In the genomic region with DNA sequence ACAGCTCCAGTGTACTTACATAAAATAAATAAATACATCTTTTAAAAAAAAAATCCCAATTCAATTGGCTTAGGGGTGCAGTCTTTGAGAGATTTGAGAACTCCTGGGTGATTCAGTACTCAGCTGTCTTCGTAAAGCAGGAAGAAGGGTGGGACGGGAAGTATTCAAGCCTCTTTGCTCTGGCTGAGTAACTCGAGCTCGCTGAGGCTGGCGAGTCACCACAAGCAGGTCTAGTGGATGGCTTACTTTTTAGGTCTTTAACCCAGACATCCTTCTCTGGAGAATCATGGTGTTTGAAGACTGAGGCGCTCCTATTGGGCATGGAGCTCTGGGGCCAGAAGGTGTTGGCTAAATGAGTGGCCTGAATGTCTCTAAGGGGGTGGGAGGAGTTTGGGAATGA, we compare ENCODE assay signal across 28 mouse cellular contexts. TPM values are rescaled to one million over a fixed set of nuclear protein-coding genes. Genes with fewer than 3 reads are reported as not detected.
DNase-seq lines count a peak whose midpoint lies in the region; ATAC-seq and TF ChIP-seq lines count a peak whose summit lies in the region.
"Had no signal": no experiment of that assay in that cellular context is flagged by ENCODE, and none has a peak within 500 bp of the region (broad histone marks: within the 10 kb centered on the region; RNA-seq: fewer than 3 reads in every experiment).

No protein-coding gene starts in this region.

- intact Hi-C loops in gastrocnemius, adult 2 months (cut with DNase I), result no loop called here
- intact Hi-C loops in gastrocnemius, postnatal 14 days (cut with DNase I; ENCODE audit: low total_unique reads), result no loop called here
- intact Hi-C loops in left cerebral cortex, adult 2 months (cut with DNase I), result loop anchor here (2.0 kb wide), 1 partner anchor 40 kb away; no protein-coding TSS in a partner anchor
- intact Hi-C loops in left cerebral cortex, postnatal 10 days (cut with DNase I), result no loop called here

- no peak for TF ChIP-seq CTCF in gastrocnemius, adult 2 months (IDR thresholded peaks at IDR 0.05)
- TF ChIP-seq CTCF in left cerebral cortex, adult 2 months (IDR thresholded peaks at IDR 0.05), result no peak
- no peak for TF ChIP-seq CTCF in cortical plate, adult 2 months (IDR thresholded peaks at IDR 0.05; ENCODE audit: extremely low read depth, insufficient read depth, low read length)

- H3K4me1 ChIP-seq in cortical plate, adult 2 months (ENCODE audit: control insufficient read depth, insufficient read depth, low read length), result peaks cover 4% of the 10 kb centered on the region
- H3K4me1 ChIP-seq in liver, embryonic 11.5 days (replicated peaks; ENCODE audit: control insufficient read depth, insufficient read depth, low read length), result no peaks in the 10 kb centered on the region
- H3K4me1 ChIP-seq: intestine, embryonic 15.5 days had no signal

- no peaks in the 10 kb centered on the region for H3K9me3 ChIP-seq in liver, embryonic 11.5 days (ENCODE audit: control insufficient read depth, low read length)
- H3K9me3 ChIP-seq: forebrain, embryonic 12.5 days; forebrain, embryonic 15.5 days; heart, embryonic 12.5 days; heart, embryonic 15.5 days; hindbrain, embryonic 10.5 days; hindbrain, embryonic 13.5 days; intestine, embryonic 15.5 days had no signal

- no peak for DNase-seq in gastrocnemius, adult 2 months
- DNase-seq in gastrocnemius, postnatal 14 days, result no peak
- DNase-seq in left cerebral cortex, adult 2 months (ENCODE audit: extremely low spot score in 1 of 2, low spot score in 2 of 2), result no peak
- no peak for DNase-seq in left cerebral cortex, postnatal 10 days (ENCODE audit: extremely low spot score in 1 of 2, low spot score in 2 of 2)
- no peak for DNase-seq in liver, embryonic 11.5 days (ENCODE audit: low spot score)
- no peak for DNase-seq in embryo, embryonic 10 days (ENCODE audit: low spot score)
- DNase-seq: adrenal gland, postnatal 10 days; adrenal gland, postnatal 36 days; cerebellum, adult 2 months; cerebellum, adult 9-11 months; cerebellum, postnatal 25 days; gastrocnemius, postnatal 36 days; heart, postnatal 10 days; heart, postnatal 36 days had no signal

- peak overlapping the region; percentile 31; the same call in 1 of the 2 replicates for H3K27ac ChIP-seq in gastrocnemius, adult 2 months
- H3K27ac ChIP-seq in left cerebral cortex, adult 2 months, result no peak overlapping the region
- H3K27ac ChIP-seq in cortical plate, adult 2 months (ENCODE audit: insufficient read depth, low read length), result 0 out of 2 replicates have a peak overlapping the region, but pooled peaks have one; percentile 48
- no peak overlapping the region for H3K27ac ChIP-seq in liver, embryonic 11.5 days (ENCODE audit: low read depth, low read length)
- H3K27ac ChIP-seq: forebrain, embryonic 12.5 days; forebrain, embryonic 15.5 days; heart, embryonic 15.5 days; hindbrain, embryonic 10.5 days; hindbrain, embryonic 13.5 days; intestine, embryonic 15.5 days had no signal

- peaks cover 3% of the 10 kb centered on the region; the same call in 1 of the 2 replicates for H3K27me3 ChIP-seq in liver, embryonic 11.5 days (replicated peaks; ENCODE audit: control insufficient read depth, insufficient read depth, low read length)
- H3K27me3 ChIP-seq: forebrain, embryonic 15.5 days; heart, embryonic 12.5 days; intestine, embryonic 15.5 days; Patski had no signal

- no peak overlapping the region for H3K4me2 ChIP-seq in liver, embryonic 11.5 days
- H3K4me2 ChIP-seq: forebrain, embryonic 12.5 days; forebrain, embryonic 15.5 days; heart, embryonic 12.5 days; heart, embryonic 15.5 days; hindbrain, embryonic 13.5 days; intestine, embryonic 15.5 days had no signal

- no peak overlapping the region for H3K9ac ChIP-seq in liver, embryonic 11.5 days (ENCODE audit: low read depth, low read length)
- H3K9ac ChIP-seq: forebrain, embryonic 12.5 days; forebrain, embryonic 15.5 days; heart, embryonic 12.5 days; heart, embryonic 15.5 days; hindbrain, embryonic 13.5 days; intestine, embryonic 15.5 days had no signal

- TF ChIP-seq POLR2A in cortical plate, adult 2 months (IDR thresholded peaks at IDR 0.05; ENCODE audit: extremely low read depth, insufficient read depth, low read length), result no peak

- peak overlapping the region; percentile 2; the same call in 1 of the 2 replicates for H3K4me3 ChIP-seq in gastrocnemius, adult 2 months
- peak overlapping the region; percentile 43; the same call in 1 of the 2 replicates for H3K4me3 ChIP-seq in left cerebral cortex, adult 2 months
- peak overlapping the region; percentile 45 for H3K4me3 ChIP-seq in cortical plate, adult 2 months (ENCODE audit: insufficient read depth, low read length)
- H3K4me3 ChIP-seq in liver, embryonic 11.5 days (ENCODE audit: low read depth, low read length), result no peak overlapping the region
- H3K4me3 ChIP-seq: forebrain, embryonic 12.5 days; forebrain, embryonic 15.5 days; heart, embryonic 12.5 days; heart, embryonic 15.5 days; hindbrain, embryonic 10.5 days; hindbrain, embryonic 13.5 days; intestine, embryonic 15.5 days had no signal

- no peaks in the 10 kb centered on the region for H3K36me3 ChIP-seq in liver, embryonic 11.5 days (ENCODE audit: control insufficient read depth, insufficient read depth, low read length)
- H3K36me3 ChIP-seq: forebrain, embryonic 12.5 days; forebrain, embryonic 15.5 days; heart, embryonic 12.5 days; heart, embryonic 15.5 days; hindbrain, embryonic 10.5 days; hindbrain, embryonic 13.5 days; intestine, embryonic 15.5 days had no signal

- WGBS in liver, embryonic 11.5 days, result 71% methylated on average over 6 of the region's 6 CpGs

- ATAC-seq in liver, embryonic 11.5 days (replicated peaks; ENCODE audit: low FRiP score), result no peak
- ATAC-seq: forebrain, embryonic 15.5 days; hindbrain, embryonic 16.5 days; intestine, embryonic 15.5 days; Patski had no signal

RNA-seq across cellular contexts. Expression of a gene that starts 10.9 kb away (rescaled TPM):
- total RNA-seq in gastrocnemius, adult 2 months (2021), result 1 to 10 TPM; 3.6 to 5.6 TPM
- 1 to 10 TPM; 2.8 to 8.4 TPM for total RNA-seq in gastrocnemius, postnatal 14 days (2021)
- 100 to 1,000 TPM; 321 to 343 TPM for total RNA-seq in left cerebral cortex, adult 2 months (2021)
- 10 to 100 TPM; 27.7 to 82.3 TPM for total RNA-seq in left cerebral cortex, postnatal 10 days (2021)
- 498 and 520 TPM in 2 replicates for polyA plus RNA-seq in cortical plate, adult 2 months (2012; rRNA removed)
- polyA plus RNA-seq in liver, embryonic 11.5 days (2014; fragmentation: Nextera tagmentation; extraction: Ambion mirVana), result 0.08 and 0.53 TPM in 2 replicates
- total RNA-seq: common myeloid progenitor, adult 5-6 weeks; granulocyte monocyte progenitor cell, adult 5-6 weeks had no signal

RNA-seq across cellular contexts. Expression of a gene that starts 47.7 kb away (rescaled TPM):
- total RNA-seq in gastrocnemius, adult 2 months (2021), result under 1 TPM; 0.28 to 0.54 TPM
- under 1 TPM in 1 of 2 experiments, not detected in 1; 0.08 TPM for total RNA-seq in gastrocnemius, postnatal 14 days (2021)
- total RNA-seq in left cerebral cortex, adult 2 months (2021), result under 1 TPM in 1 of 2 experiments, not detected in 1; 0.36 TPM
- total RNA-seq in left cerebral cortex, postnatal 10 days (2021), result under 1 TPM in 1 of 2 experiments, not detected in 1; 0.61 TPM
- 0.06 TPM in 2 replicates for polyA plus RNA-seq in cortical plate, adult 2 months (2012; rRNA removed)
- polyA plus RNA-seq in liver, embryonic 11.5 days (2014; fragmentation: Nextera tagmentation; extraction: Ambion mirVana), result 1.0 and 1.2 TPM in 2 replicates
- total RNA-seq: common myeloid progenitor, adult 5-6 weeks; ES-E14; granulocyte monocyte progenitor cell, adult 5-6 weeks had no signal
- polyA plus RNA-seq: embryonic facial prominence, embryonic 11.5 days; forebrain, embryonic 12.5 days; forebrain, embryonic 15.5 days; heart, embryonic 15.5 days; hindbrain, embryonic 10.5 days; hindbrain, embryonic 13.5 days had no signal

Comparison
In these comparisons a context has a peak if more than half of its experiments do, and no peak if none do; other contexts are left out.
1. H3K27ac ChIP-seq: peak in gastrocnemius, adult 2 months (single experiment) and cortical plate, adult 2 months (single experiment); none in left cerebral cortex, adult 2 months (single experiment) and liver, embryonic 11.5 days (single experiment).